Mouse (Mus musculus) CD4-positive, CD25-positive, alpha-beta regulatory T cell, adult 4 months (primary cell): ENCODE data around the gene Bcar1. TPM values are rescaled to one million over a fixed set of nuclear protein-coding genes. Genes with fewer than 3 reads are reported as not detected.

Experiments
- ATAC-seq: one replicate; pipeline ENCODE4 v1.8.0; 2017
- polyA plus RNA-seq, 2 experiments: library from polyadenylated mRNA; unstranded; fragments of 100-300 nt; shearing (Covaris generic); gene quantifications; one replicate each; pipeline ENCODE4 v1.2.1; 2017

Bcar1 gene
- polyA plus RNA-seq, 2 experiments from 2014 or later, result 0.27 to 0.42 TPM

GRCm38 (mm10) chr8:111662473-111662872 is 81.1 kb downstream of the Bcar1 start:
- peak; percentile 30 for ATAC-seq

Other genes starting within 250 kb of the Bcar1 start
- gene Wdr59, start 221.7 kb downstream of the Bcar1 start, polyA plus RNA-seq, result 1 to 10 TPM; 4.3 to 6.5 TPM
- 10 to 100 TPM; 27.5 to 43.5 TPM for gene Znrf1, start 207.7 kb downstream of the Bcar1 start, polyA plus RNA-seq
- 1 to 10 TPM in 1 of 2 experiments, under 1 TPM in 1; 0.98 to 2.0 TPM for gene Ldhd, start 113.4 kb downstream of the Bcar1 start, polyA plus RNA-seq
- 10 to 100 TPM; 41.3 to 41.7 TPM for gene Zfp1, start 100.4 kb downstream of the Bcar1 start, polyA plus RNA-seq
- not detected for gene Ctrb1, start 52.8 kb downstream of the Bcar1 start, polyA plus RNA-seq
- 100 to 1,000 TPM; 120 to 140 TPM for gene Cfdp1, start 110.5 kb upstream of the Bcar1 start, polyA plus RNA-seq
- 1 to 10 TPM; 7.5 to 9.2 TPM for gene Tmem170, start 132.9 kb upstream of the Bcar1 start, polyA plus RNA-seq
- gene Chst5, start 166.6 kb upstream of the Bcar1 start, polyA plus RNA-seq, result not detected
- gene Tmem231, start 190.1 kb upstream of the Bcar1 start, polyA plus RNA-seq, result 1 to 10 TPM; 2.5 to 3.5 TPM
- 100 to 1,000 TPM; 205 to 239 TPM for gene Gabarapl2, start 196.9 kb upstream of the Bcar1 start, polyA plus RNA-seq
- gene Adat1, start 248.5 kb upstream of the Bcar1 start, polyA plus RNA-seq, result 1 to 10 TPM; 7.9 to 8.7 TPM